Mouse (Mus musculus) neural tube, embryonic 14.5 days (tissue): ENCODE measurements around the gene Garnl3. TPM values are rescaled to one million over a fixed set of nuclear protein-coding genes. Genes with fewer than 3 reads are reported as not detected.

ENCODE experiments used
- ATAC-seq: fragments of 200-750 bp; cut with Nextera tagmentation; 2 replicates; pipeline ENCODE4 v1.8.0; 2017; ENCODE audit warnings: low read depth, mild to moderate bottlenecking, moderate TSS enrichment, moderate library complexity
- H3K27ac ChIP-seq: fragments of 300-500 bp; sonication (generic); 2 replicates; pipeline ENCODE4 v1.5.1; 2014; ENCODE audit warnings: low read depth, mild to moderate bottlenecking, control low read depth, low read length, moderate library complexity, mixed read lengths
- H3K27me3 ChIP-seq: fragments of 300-500 bp; sonication (generic); 2 replicates; pipeline ENCODE4 v1.6.1; 2014; ENCODE audit warnings: low read length; ENCODE audit not compliant: control insufficient read depth, insufficient read depth
- H3K36me3 ChIP-seq: fragments of 300-500 bp; sonication (generic); 2 replicates; pipeline ENCODE4 v1.6.1; 2014; ENCODE audit warnings: low read length, mixed read lengths; ENCODE audit not compliant: control insufficient read depth, insufficient read depth
- H3K4me1 ChIP-seq: fragments of 300-500 bp; sonication (generic); 2 replicates; pipeline ENCODE4 v1.6.1; 2014; ENCODE audit warnings: low read length; ENCODE audit not compliant: control insufficient read depth, insufficient read depth
- H3K4me2 ChIP-seq: fragments of 300-500 bp; sonication (generic); 2 replicates; pipeline ENCODE4 v1.6.1; 2014; ENCODE audit warnings: mild to moderate bottlenecking, low read depth, low read length, control low read depth
- H3K4me3 ChIP-seq: fragments of 300-500 bp; sonication (generic); 2 replicates; pipeline ENCODE4 v1.5.1; 2014; ENCODE audit warnings: low read depth, low read length, control low read depth, mixed read lengths
- H3K9ac ChIP-seq: fragments of 300-500 bp; sonication (generic); replicated peaks from 2 replicates; pipeline ENCODE4 v1.6.1; 2014; ENCODE audit warnings: low read depth, mild to moderate bottlenecking, control low read depth, low read length, mixed read lengths
- H3K9me3 ChIP-seq: fragments of 300-500 bp; sonication (generic); 2 replicates; pipeline ENCODE4 v1.6.1; 2016; ENCODE audit warnings: low read length; ENCODE audit not compliant: control insufficient read depth
- WGBS: fragments of 180-500 bp; shearing (Covaris S2); extraction: QIAGEN DNeasy Blood & Tissue Kit; methylation state at CpG from one replicate; pipeline ENCODE4 v1.1.7; 2014; 5-methylcytosine and 5-hydroxymethylcytosine counted together
- polyA plus RNA-seq: library from polyadenylated mRNA; unstranded; fragments of >200 nt; fragmentation: Nextera tagmentation; extraction: Ambion mirVana; gene quantifications from 2 replicates; pipeline ENCODE4 v1.2.1, GENCODE M21; 2014

Gene Garnl3
- polyA plus RNA-seq, 1 experiment from 2014 or later = 65.7 TPM

- Histone ChIP-seq H3K36me3 (peaks cover 43% of the 10 kb centered on the region), H3K4me2 (no peak overlapping the region), H3K9ac (no peak overlapping the region), H3K9me3 (no peaks in the 10 kb centered on the region), H3K27me3 (no peaks in the 10 kb centered on the region), H3K4me3 (no peak overlapping the region), H3K27ac (no peak overlapping the region), H3K4me1 (no peaks in the 10 kb centered on the region)
- 96% methylated on average over 5 of the region's 5 CpGs for WGBS
- ATAC-seq = no peak
Observed at GRCm38 (mm10) chr2:32938741-32939140, 192.7 kb downstream of the Garnl3 start.

Other genes with a start within 250 kb of the Garnl3 start
- gene Rpl12, start 170.1 kb downstream of the Garnl3 start, polyA plus RNA-seq = 99.4 and 113 TPM in 2 replicates
- 19.3 and 22.8 TPM in 2 replicates for gene Lrsam1, start 170.0 kb downstream of the Garnl3 start, polyA plus RNA-seq
- 17.6 and 21.2 TPM in 2 replicates for gene Slc2a8, start 149.6 kb downstream of the Garnl3 start, polyA plus RNA-seq
- gene Angptl2, start 84.4 kb upstream of the Garnl3 start, polyA plus RNA-seq = 2.7 and 14.5 TPM in 2 replicates
- gene Ralgps1, start 239.8 kb upstream of the Garnl3 start, polyA plus RNA-seq = 62.6 and 67.3 TPM in 2 replicates